Mouse (Mus musculus) c-Kit-negative CD71-positive TER-119-positive erythroid progenitor cells, embryonic 14.5 days (primary cell): ENCODE data around the gene Fbxl12.
"Not testable (repeated sequence)": the region's sequence is repeated elsewhere in the genome, so short reads cannot be mapped to it uniquely, and the experiment has no call there.

Experiments
- DNase-seq: peaks from one replicate; pipeline ENCODE4 v3.0.0-alpha.2; 2013; ENCODE audit warnings: low read depth, low spot score

Fbxl12 gene

GRCm38 (mm10) chr9:20644360-20645081, at the start of gene Fbxl12:
Gene Fbxl12, minus strand, starts transcription at chr9:20644767.
- DNase-seq, result peak; percentile 56

DNA sequence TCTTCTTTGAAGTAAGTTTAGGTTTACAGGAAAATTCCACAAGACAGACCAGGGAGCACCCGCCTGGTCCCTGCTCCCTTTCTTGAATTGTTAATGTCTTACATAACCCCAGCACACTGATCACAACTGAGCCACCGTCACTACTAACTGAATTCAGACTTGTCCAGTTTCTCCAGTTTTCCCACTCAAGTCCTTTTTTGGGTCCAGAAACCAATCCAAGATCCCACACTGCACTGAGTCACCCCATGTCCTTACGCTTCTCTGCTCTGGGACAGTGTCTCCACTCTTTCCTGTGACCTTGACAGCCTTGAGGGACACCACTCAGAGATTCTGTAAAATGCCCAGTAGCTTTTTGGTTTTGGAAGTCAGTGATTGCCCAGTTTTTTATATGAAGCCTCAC, 48.3 kb upstream of the Fbxl12 start:
- DNase-seq, result no peak

DNA sequence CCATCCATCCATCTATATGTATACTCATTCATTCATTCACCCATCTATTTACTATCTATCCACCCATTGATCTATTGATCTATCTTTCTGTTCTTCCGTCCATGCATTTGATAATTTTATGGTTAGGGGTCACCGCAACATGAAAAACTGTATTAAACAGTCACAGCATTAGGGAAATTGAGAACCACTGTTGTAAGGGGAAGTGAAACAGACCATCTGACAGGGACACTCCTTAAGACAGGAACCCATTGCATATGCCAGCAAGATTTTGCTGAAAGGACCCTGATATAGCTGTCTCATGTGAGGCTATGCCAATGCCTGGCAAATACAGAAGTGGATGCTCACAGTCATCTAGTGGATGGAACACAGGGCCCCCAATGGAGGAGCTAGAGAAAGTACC, 45.9 kb upstream of the Fbxl12 start:
- DNase-seq, result not testable (repeated sequence)

GRCm38 (mm10) chr9:20689913-20690312, 45.3 kb upstream of the Fbxl12 start:
- no peak for DNase-seq

GRCm38 (mm10) chr9:20689403-20689802, 44.8 kb upstream of the Fbxl12 start:
- DNase-seq, result no peak

DNA sequence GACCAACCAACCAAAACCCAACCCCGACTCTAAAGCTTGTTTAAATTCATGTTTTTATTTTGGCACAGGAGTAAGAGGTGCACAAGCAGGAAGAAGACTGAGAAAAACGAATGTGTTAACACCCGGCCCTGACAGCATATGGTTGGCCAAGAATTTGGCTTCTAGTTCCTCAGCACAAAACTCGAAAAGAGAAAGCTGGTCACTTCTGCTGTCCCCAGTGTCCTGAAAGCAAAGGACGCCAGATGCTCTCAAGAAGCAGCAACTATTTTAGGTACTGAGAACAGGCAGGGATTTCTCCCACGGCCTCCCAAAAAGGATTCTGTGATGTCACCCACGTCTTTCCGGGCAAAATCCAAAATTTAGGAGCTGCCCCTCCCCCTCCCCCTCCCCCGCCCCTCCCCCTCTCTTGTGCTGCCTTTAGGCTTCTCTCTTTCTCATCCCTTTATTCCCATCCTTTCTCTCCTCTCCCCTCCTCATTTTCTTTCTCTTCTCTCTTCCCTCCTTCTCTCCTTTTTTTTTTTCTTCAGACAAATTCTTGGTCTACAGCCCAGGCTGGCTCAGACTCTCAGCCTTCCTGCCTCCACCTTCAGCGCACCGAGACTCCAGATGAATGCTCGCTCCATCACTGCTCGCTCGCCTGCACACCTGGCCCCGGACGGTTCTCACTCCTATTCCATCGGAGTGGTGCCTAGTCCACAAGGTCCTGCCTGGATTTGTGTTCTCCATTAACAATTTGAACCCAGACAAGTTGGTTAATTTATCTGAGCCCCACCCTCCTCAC, 40.7 kb upstream of the Fbxl12 start:
- DNase-seq, result no peak

DNA sequence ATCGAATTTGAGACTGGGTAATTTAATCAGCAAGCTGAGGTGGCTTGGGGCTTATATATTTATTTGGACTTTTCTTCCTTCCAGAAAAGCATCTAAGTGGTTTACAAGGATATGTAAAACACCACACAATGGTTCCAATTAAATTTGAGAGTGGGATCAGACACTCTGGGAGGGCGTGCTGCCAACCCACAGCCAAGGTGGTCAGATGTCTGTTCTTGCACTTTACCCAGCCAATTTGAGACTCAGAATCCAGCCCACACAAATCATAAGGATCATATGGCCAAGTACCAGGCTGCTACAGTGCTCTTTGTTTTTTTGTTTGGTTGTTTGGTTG, 37.8 kb upstream of the Fbxl12 start:
- DNase-seq, result no peak

- DNase-seq, result no peak
These were observed 37.2 kb upstream of the Fbxl12 start for GRCm38 (mm10) chr9:20681546-20682388.

GRCm38 (mm10) chr9:20680378-20680958, 35.9 kb upstream of the Fbxl12 start:
- DNase-seq, result no peak

DNA sequence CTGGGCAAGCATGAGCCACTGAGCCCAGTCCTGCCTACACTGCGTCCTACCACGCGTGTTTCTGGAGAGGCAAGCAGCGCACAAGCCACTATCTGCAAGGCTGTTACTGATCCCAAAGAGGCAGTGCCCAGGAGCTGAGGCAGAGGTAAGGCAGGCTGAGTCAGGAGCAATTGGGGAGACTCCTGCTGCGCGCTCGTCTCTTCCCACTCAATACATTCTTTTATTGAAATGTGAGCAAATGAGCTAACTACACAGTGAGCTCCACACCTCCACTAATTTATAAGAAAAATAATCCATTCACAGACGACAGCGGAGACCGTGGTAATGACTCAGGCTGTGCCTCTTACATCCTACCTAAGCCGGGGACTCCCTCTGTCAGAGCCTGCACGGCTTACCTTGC, 33.3 kb upstream of the Fbxl12 start:
- DNase-seq, result no peak

DNA sequence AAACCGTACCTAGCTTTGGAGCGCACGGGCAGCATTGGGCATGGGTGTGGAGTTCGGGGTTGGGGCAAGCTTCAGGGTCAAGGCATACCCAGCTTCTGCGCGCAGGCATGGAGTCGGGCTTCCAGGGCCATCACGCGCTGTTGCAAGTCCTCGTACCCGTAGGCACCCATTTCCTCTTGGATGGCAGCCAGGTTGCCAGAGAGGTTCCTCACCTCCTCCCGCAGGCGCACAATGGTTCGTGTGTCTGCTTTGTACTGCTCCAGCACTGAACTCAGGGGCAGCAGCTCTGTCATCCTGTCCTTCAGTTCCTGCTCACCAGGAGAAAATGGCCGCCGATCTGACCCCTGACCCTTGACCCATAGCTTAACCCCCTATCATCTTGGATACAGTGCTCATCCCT, 27.5 kb upstream of the Fbxl12 start:
- no peak for DNase-seq

DNA sequence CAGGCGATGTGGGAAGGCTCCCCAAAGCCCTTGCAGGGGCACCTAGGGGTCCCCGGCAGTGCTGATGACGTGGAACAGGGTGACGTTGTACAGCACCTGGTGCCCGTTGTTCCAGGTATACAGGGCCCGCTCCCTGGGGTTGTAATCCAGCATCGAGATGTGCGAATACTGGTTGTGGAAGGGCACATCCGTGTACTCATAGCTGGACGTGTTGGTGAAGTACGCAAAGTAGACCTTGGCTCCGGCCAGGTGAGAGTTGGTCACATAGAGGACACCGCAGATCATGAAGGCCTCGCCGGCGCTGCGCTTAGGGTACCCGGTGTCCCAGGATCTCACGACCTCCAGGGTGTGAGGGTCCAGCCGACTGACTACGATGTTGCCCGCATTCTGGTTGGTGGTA, 23.5 kb upstream of the Fbxl12 start:
- DNase-seq, result no peak

DNA sequence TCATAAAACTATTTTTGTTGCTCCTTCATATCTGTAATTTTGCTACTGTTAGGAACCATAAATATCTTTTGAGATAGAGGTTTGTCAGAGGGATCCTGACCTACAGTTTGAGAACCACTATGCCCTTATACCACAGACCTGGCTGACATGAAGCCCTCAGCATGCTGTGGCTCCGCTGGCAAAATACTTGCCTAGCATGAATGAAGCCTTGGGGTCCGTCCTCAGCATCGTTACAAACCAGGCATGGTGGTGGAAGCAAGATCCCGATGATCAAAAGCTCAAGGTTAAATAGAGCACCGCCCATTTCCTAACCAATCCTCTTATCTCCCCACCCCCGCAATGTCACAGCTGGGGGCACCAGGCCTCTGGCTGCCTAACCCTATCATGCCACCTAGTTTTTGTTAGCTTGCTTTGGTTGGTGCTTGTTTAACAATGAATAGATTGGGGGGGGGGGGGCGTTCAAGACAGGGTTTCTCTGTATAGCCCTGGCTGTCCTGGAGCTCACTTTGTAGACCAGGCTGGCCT, 22.0 kb upstream of the Fbxl12 start:
- no peak for DNase-seq

GRCm38 (mm10) chr9:20665925-20666324, 21.4 kb upstream of the Fbxl12 start:
- no peak for DNase-seq

GRCm38 (mm10) chr9:20664982-20665637, 20.5 kb upstream of the Fbxl12 start:
- no peak for DNase-seq

DNA sequence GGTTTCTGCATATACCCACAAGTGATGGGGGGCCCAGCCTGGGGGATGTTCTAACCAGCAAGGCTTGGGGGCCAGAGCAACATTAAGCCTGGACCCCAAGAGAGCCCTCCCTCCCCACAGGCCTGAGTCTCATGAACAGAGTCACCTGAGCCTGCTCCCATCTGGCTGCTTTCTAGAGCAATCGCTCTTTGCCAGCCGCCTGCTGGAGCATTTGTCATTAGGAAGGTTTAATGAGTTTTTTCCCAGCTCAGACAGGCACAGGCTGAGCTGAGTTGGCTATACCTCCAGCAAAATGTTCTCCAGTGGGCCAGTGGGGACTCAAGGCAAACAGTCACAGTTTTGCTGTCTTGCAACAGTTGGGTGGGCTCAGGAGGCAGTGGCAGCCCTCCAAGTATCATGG, 19.8 kb upstream of the Fbxl12 start:
- no peak for DNase-seq

- DNase-seq, result no peak
These were observed 19.4 kb upstream of the Fbxl12 start for GRCm38 (mm10) chr9:20663956-20664355.

GRCm38 (mm10) chr9:20662874-20663273, 18.3 kb upstream of the Fbxl12 start:
- DNase-seq, result no peak

DNA sequence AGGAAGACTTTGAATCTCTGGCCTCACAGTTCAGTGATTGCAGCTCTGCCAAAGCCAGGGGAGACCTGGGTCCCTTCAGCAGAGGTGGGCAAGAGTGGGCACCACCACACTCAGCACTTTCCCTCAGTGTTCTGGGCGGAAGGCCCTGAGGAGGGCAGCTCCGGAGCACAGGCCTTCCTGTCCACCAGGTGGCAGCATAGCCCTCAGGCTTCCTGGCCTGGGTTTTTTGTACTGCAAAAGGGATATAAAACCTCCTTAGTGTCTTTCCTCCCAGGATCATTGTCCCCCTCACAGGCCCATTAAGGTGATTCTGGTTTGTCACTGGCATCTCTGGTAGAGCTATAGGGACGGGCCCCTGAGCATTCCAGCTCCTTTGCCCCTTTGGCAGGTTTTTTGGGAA, 17.8 kb upstream of the Fbxl12 start:
- no peak for DNase-seq

DNA sequence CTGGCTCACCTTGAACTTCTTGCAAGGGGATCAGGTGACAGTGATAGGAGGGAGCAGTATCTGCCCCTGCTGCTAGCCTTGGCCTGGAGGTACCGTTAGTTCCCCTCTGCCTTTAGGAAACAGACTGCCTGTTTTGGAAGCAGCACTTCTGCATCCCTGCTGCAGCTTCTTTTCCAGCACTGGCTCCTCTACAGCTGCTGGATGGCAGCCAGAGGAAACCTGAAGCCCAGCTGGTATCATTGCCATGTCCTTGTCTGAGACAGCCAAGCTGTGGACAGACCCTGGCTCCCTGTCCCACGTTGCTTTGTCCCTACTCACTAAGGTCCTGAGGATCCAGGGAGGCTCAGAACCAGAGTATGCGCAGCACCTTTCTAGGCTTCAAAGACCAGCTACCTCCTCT, 13.0 kb upstream of the Fbxl12 start:
- DNase-seq, result no peak

GRCm38 (mm10) chr9:20653859-20654258, 9.3 kb upstream of the Fbxl12 start:
- DNase-seq, result no peak
